Mouse (Mus musculus) embryonic facial prominence, embryonic 15.5 days (tissue): ENCODE data around the gene Olfr1361. TPM values are rescaled to one million over a fixed set of nuclear protein-coding genes. Genes with fewer than 3 reads are reported as not detected.

Experiments
- polyA plus RNA-seq: library from polyadenylated mRNA; unstranded; fragments of >200 nt; fragmentation: Nextera tagmentation; extraction: Ambion mirVana; gene quantifications from 2 replicates; pipeline ENCODE4 v1.2.1, GENCODE M21; 2015

Gene Olfr1361
- polyA plus RNA-seq, 1 experiment from 2014 or later = 0.48 TPM

Other genes starting within 250 kb of the Olfr1361 start
- 3.0 and 3.4 TPM in 2 replicates for gene Pgbd1, start 222.3 kb downstream of the Olfr1361 start, polyA plus RNA-seq
- gene Zscan26, start 209.7 kb downstream of the Olfr1361 start, polyA plus RNA-seq = 27.5 and 33.6 TPM in 2 replicates
- 2.1 and 2.3 TPM in 2 replicates for gene Nkapl, start 194.9 kb downstream of the Olfr1361 start, polyA plus RNA-seq
- gene Zkscan4, start 184.5 kb downstream of the Olfr1361 start, polyA plus RNA-seq = 3.7 and 4.3 TPM in 2 replicates
- 1.8 TPM in 1 of 2 replicates, not detected in the other for gene Gm10065, start 183.9 kb downstream of the Olfr1361 start, polyA plus RNA-seq
- 0.37 and 1.6 TPM in 2 replicates for gene AK157302, start 168.2 kb downstream of the Olfr1361 start, polyA plus RNA-seq
- gene Gm11273, start 162.0 kb downstream of the Olfr1361 start, polyA plus RNA-seq = 5.6 and 18.4 TPM in 2 replicates
- 5.6 and 6.6 TPM in 2 replicates for gene Zkscan8, start 132.3 kb downstream of the Olfr1361 start, polyA plus RNA-seq
- 0.17 and 0.22 TPM in 2 replicates for gene Olfr1366, start 120.6 kb downstream of the Olfr1361 start, polyA plus RNA-seq
- gene Olfr1535, start 103.5 kb downstream of the Olfr1361 start, polyA plus RNA-seq = 0.07 and 0.19 TPM in 2 replicates
- gene Olfr1364, start 81.6 kb downstream of the Olfr1361 start, polyA plus RNA-seq = 0.11 TPM in 1 of 2 replicates, not detected in the other
- gene Olfr1362, start 49.4 kb downstream of the Olfr1361 start, polyA plus RNA-seq = 0.13 TPM in 1 of 2 replicates, not detected in the other
- gene Olfr11, start 20.9 kb downstream of the Olfr1361 start, polyA plus RNA-seq = not detected in 2 replicates
- not detected in 2 replicates for gene Olfr1360, start 14.0 kb upstream of the Olfr1361 start, polyA plus RNA-seq
- 0.05 and 0.27 TPM in 2 replicates for gene Olfr1359, start 34.7 kb upstream of the Olfr1361 start, polyA plus RNA-seq
- gene Hist1h2bl, start 52.8 kb upstream of the Olfr1361 start, polyA plus RNA-seq = 0.60 and 2.0 TPM in 2 replicates
- 6.9 and 13.7 TPM in 2 replicates for gene Hist1h2ai, start 53.0 kb upstream of the Olfr1361 start, polyA plus RNA-seq
- 6.6 and 7.1 TPM in 2 replicates for gene Hist1h3h, start 54.3 kb upstream of the Olfr1361 start, polyA plus RNA-seq
- 1.8 and 4.1 TPM in 2 replicates for gene Hist1h2bm, start 58.7 kb upstream of the Olfr1361 start, polyA plus RNA-seq
- 1.7 and 1.9 TPM in 2 replicates for gene Hist1h4j, start 71.7 kb upstream of the Olfr1361 start, polyA plus RNA-seq
- gene Hist1h4k, start 87.1 kb upstream of the Olfr1361 start, polyA plus RNA-seq = 1.5 and 2.9 TPM in 2 replicates
- 16.1 and 25.2 TPM in 2 replicates for gene Hist1h2ak, start 90.4 kb upstream of the Olfr1361 start, polyA plus RNA-seq
- gene Hist1h2bn, start 90.7 kb upstream of the Olfr1361 start, polyA plus RNA-seq = 3.4 and 3.6 TPM in 2 replicates
- gene Hist1h1b, start 117.2 kb upstream of the Olfr1361 start, polyA plus RNA-seq = 16.8 and 19.6 TPM in 2 replicates
- 86.2 and 99.0 TPM in 2 replicates for gene Hist1h3i, start 120.0 kb upstream of the Olfr1361 start, polyA plus RNA-seq
- gene Hist1h2an, start 123.8 kb upstream of the Olfr1361 start, polyA plus RNA-seq = 2.5 and 10.7 TPM in 2 replicates
- 1.0 and 2.8 TPM in 2 replicates for gene Hist1h2bp, start 124.1 kb upstream of the Olfr1361 start, polyA plus RNA-seq
- gene Hist1h2bq, start 146.8 kb upstream of the Olfr1361 start, polyA plus RNA-seq = 12.0 and 14.0 TPM in 2 replicates
- gene Hist1h2ao, start 147.1 kb upstream of the Olfr1361 start, polyA plus RNA-seq = not detected in 2 replicates
- not detected in 2 replicates for gene Hist1h4m, start 148.4 kb upstream of the Olfr1361 start, polyA plus RNA-seq
- 10.7 and 11.9 TPM in 2 replicates for gene Hist1h4n, start 168.8 kb upstream of the Olfr1361 start, polyA plus RNA-seq
- 2,761 and 2,921 TPM in 2 replicates for gene Hist1h2ap, start 170.1 kb upstream of the Olfr1361 start, polyA plus RNA-seq
- gene Hist1h2br, start 170.4 kb upstream of the Olfr1361 start, polyA plus RNA-seq = 14.2 and 14.7 TPM in 2 replicates